Mouse (Mus musculus): Measurements from ENCODE around the gene Cdcp2.

DNA sequence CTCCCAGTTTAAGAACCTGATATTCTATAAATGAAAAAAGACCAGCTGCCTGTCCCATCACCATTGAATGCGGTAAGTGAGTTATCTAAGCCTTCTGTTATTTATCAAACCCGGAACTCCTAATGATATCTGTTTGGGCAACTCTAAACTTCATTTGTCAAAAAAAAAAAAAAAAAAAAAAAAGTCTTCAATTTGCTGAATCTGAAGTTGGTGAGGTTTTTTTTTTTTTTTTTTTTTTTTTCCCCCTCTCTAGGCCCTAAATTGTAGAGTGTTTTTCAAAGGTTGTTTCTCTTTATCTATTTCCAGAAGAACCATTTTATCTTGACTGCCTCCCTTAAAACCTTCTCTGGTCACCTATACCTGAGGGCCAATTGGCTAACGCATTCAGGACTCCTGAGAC lies 38.2 kb downstream of the Cdcp2 start:
- TF ChIP-seq CTCF (conservative IDR thresholded peaks at IDR 0.05; ENCODE audit: low read length) (no peak), NANOG (IDR thresholded peaks at IDR 0.05; ENCODE audit: borderline replicate concordance, low read length) (no peak), POU5F1 (IDR thresholded peaks at IDR 0.05; ENCODE audit: borderline replicate concordance, low read length) (no peak)
